Mouse (Mus musculus): ENCODE data around the gene Kdm1a. TPM values are rescaled to one million over a fixed set of nuclear protein-coding genes. Genes with fewer than 3 reads are reported as not detected.

The Kdm1a gene
- polyA plus RNA-seq, 1 experiment from 2014 or later: 82.2 TPM

Small RNAs within 50 kb of the gene (microRNA-seq; reads per million reads assigned to microRNA genes)
- not detected for gene Gm22180

Other genes starting within 250 kb of the Kdm1a start
- gene Htr1d, start 179.2 kb downstream of the Kdm1a start, polyA plus RNA-seq (2015; fragmentation: Nextera tagmentation; extraction: Ambion mirVana): 0.96 and 1.2 TPM in 2 replicates
- 0.15 TPM in 1 of 2 replicates, not detected in the other for gene 6030445D17Rik, start 140.5 kb downstream of the Kdm1a start, polyA plus RNA-seq (2015; fragmentation: Nextera tagmentation; extraction: Ambion mirVana)
- gene Luzp1, start 133.0 kb downstream of the Kdm1a start, polyA plus RNA-seq (2015; fragmentation: Nextera tagmentation; extraction: Ambion mirVana): 51.5 and 60.3 TPM in 2 replicates
- not detected in 2 replicates for gene Tex46, start 7.7 kb upstream of the Kdm1a start, polyA plus RNA-seq (2015; fragmentation: Nextera tagmentation; extraction: Ambion mirVana)
- gene Lactbl1, start 19.9 kb upstream of the Kdm1a start, polyA plus RNA-seq (2015; fragmentation: Nextera tagmentation; extraction: Ambion mirVana): 0.06 TPM in 1 of 2 replicates, not detected in the other
- gene Ephb2, start 233.3 kb upstream of the Kdm1a start, polyA plus RNA-seq (2015; fragmentation: Nextera tagmentation; extraction: Ambion mirVana): 12.3 and 13.1 TPM in 2 replicates